Mouse (Mus musculus): ENCODE data around the gene Fsip1. TPM values are rescaled to one million over a fixed set of nuclear protein-coding genes. Genes with fewer than 3 reads are reported as not detected.

Gene Fsip1
- total and polyA plus RNA-seq, 3 experiments: 0.17 to 0.49 (median 0.47) TPM

DNA sequence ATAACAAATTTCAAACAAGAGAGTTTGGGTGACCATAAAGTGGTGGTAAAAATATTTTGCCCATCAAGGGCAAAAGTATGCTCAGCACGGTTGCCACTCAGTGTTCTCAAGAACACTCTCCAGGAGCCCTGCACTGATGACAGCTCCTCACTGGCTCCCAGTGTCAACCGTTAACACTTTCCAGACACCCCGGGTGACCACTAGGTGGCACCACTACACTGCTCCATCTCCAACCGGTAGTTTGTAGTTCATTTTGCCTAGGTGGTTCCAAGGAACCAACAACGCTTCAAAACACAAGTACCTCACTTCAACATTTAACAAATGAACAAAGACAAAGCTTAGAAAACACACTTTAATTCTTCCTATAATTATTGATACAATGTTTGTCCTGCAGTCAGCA, 56.9 kb downstream of the Fsip1 start:
- H3K4me1 ChIP-seq (ENCODE audit: control insufficient read depth in 1 of 2, insufficient read depth in 2 of 2): peaks cover 0 to 7% of the 10 kb centered on the region in 2 experiments; a peak in 2 of 4 replicates
- H3K4me3 ChIP-seq (replicated peaks in 1 of 3; ENCODE audit: low read depth in 2 of 3, low read length in 2 of 3, poor library complexity in 1 of 3): no peak overlapping the region
- in situ Hi-C loops (cut with MboI; ENCODE audit: low pct_ligation_motif_present, low pct_unique_long_range_greater_than_20kb, low sequenced_read_pairs) (no loop called here), dilution Hi-C loops (cut with MboI; ENCODE audit: extremely low pct_ligation_motif_present, extremely low pct_unique_long_range_greater_than_20kb, low sequenced_read_pairs) (no loop called here)
- H3K36me3 ChIP-seq (replicated peaks in 1 of 2; ENCODE audit: control insufficient read depth in 1 of 2, insufficient read depth in 1 of 2, low read length in 1 of 2): no peaks in the 10 kb centered on the region
- peaks cover 2% of the 10 kb centered on the region for H3K9me3 ChIP-seq (replicated peaks; ENCODE audit: low read length)
- no peaks in the 10 kb centered on the region for H3K79me2 ChIP-seq (replicated peaks; ENCODE audit: control insufficient read depth, extremely low read depth, insufficient read depth, poor library complexity, severe bottlenecking)
- DNase-seq (ENCODE audit: extremely low read depth): peak; percentile 83
- H3K27me3 ChIP-seq (replicated peaks): no peaks in the 10 kb centered on the region
- no peak for TF ChIP-seq MAZ (IDR thresholded peaks at IDR 0.05; ENCODE audit: low read depth, low read length)
- TF ChIP-seq HCFC1 (IDR thresholded peaks at IDR 0.05; ENCODE audit: low read depth, low read length): no peak
- TF ChIP-seq CHD2 (IDR thresholded peaks at IDR 0.05; ENCODE audit: low read length): no peak
- no peak for TF ChIP-seq MXI1 (IDR thresholded peaks at IDR 0.05; ENCODE audit: low read depth, low read length)
- no peak for TF ChIP-seq ZC3H11A (IDR thresholded peaks at IDR 0.05; ENCODE audit: low read depth, low read length)
- no peak for TF ChIP-seq ZNF384 (IDR thresholded peaks at IDR 0.05; ENCODE audit: low read depth, low read length)
- no peak for TF ChIP-seq POLR2A (IDR thresholded peaks at IDR 0.05; ENCODE audit: low read depth, low read length)
- TF ChIP-seq SMC3 (IDR thresholded peaks at IDR 0.05; ENCODE audit: low read depth, low read length): peak; percentile 86
- no peak for TF ChIP-seq NRF1 (IDR thresholded peaks at IDR 0.05; ENCODE audit: low read depth, low read length)
- no peak for TF ChIP-seq ZMIZ1 (IDR thresholded peaks at IDR 0.05; ENCODE audit: low read depth, low read length)
- no peak for TF ChIP-seq TBP (conservative IDR thresholded peaks at IDR 0.05; ENCODE audit: low read depth, low read length)
- no peak for TF ChIP-seq TCF12 (IDR thresholded peaks at IDR 0.05; ENCODE audit: low read depth, low read length)
- no peak for TF ChIP-seq RCOR1 (conservative IDR thresholded peaks at IDR 0.05; ENCODE audit: low read depth, low read length)
- no peak for TF ChIP-seq UBTF (IDR thresholded peaks at IDR 0.05; ENCODE audit: low read depth, low read length)
- no peak for TF ChIP-seq MAFK (IDR thresholded peaks at IDR 0.05; ENCODE audit: insufficient replicate concordance, low read length)
- no peak for TF ChIP-seq CHD1 (IDR thresholded peaks at IDR 0.05; ENCODE audit: low read depth, low read length)
- TF ChIP-seq ELF1 (IDR thresholded peaks at IDR 0.05; ENCODE audit: low read depth, low read length): no peak
- no peak for TF ChIP-seq KAT2A (IDR thresholded peaks at IDR 0.05; ENCODE audit: insufficient replicate concordance, low read length)
- TF ChIP-seq RAD21 (IDR thresholded peaks at IDR 0.05; ENCODE audit: low read depth, low read length): peak; percentile 93
- TF ChIP-seq SIN3A (IDR thresholded peaks at IDR 0.05; ENCODE audit: low read length): no peak
- no peak for TF ChIP-seq USF2 (conservative IDR thresholded peaks at IDR 0.05; ENCODE audit: low read depth, low read length)
- TF ChIP-seq CTCF (conservative IDR thresholded peaks at IDR 0.05 in 1 of 2, IDR thresholded peaks at IDR 0.05 in 1 of 2; ENCODE audit: low read depth in 2 of 2, low read length in 2 of 2): peak; percentile 88 to 95
- no peak for TF ChIP-seq BHLHE40 (IDR thresholded peaks at IDR 0.05; ENCODE audit: low read depth, low read length)
- TF ChIP-seq PAX5 (IDR thresholded peaks at IDR 0.05; ENCODE audit: low read length): no peak
- no peak for TF ChIP-seq JUN (IDR thresholded peaks at IDR 0.05; ENCODE audit: insufficient read depth, low read depth, low read length)
- TF ChIP-seq MEF2A (IDR thresholded peaks at IDR 0.05; ENCODE audit: borderline replicate concordance, low read depth, low read length): no peak
- TF ChIP-seq E2F4 (IDR thresholded peaks at IDR 0.05; ENCODE audit: insufficient replicate concordance, low read depth, low read length): no peak
- TF ChIP-seq POLR2AphosphoS2 (IDR thresholded peaks at IDR 0.05; ENCODE audit: low read depth, low read length): no peak
- TF ChIP-seq NELFE (IDR thresholded peaks at IDR 0.05; ENCODE audit: low read depth, low read length): no peak
- TF ChIP-seq EP300 (IDR thresholded peaks at IDR 0.05; ENCODE audit: low read length): no peak
- no peak for TF ChIP-seq ETS1 (conservative IDR thresholded peaks at IDR 0.05; ENCODE audit: low read depth, low read length)
- TF ChIP-seq IRF4 (IDR thresholded peaks at IDR 0.05; ENCODE audit: low read depth, low read length): peak; percentile 64; the same call in 1 of the 2 replicates
- no peak for TF ChIP-seq MYC (IDR thresholded peaks at IDR 0.05; ENCODE audit: low read depth, low read length)
- no peak for TF ChIP-seq MAX (IDR thresholded peaks at IDR 0.05; ENCODE audit: low read length)
- no peak overlapping the region; the same call in 1 of the 2 replicates for H3K9ac ChIP-seq (ENCODE audit: insufficient read depth, low read depth)
- no peak overlapping the region for H3K4me2 ChIP-seq (ENCODE audit: insufficient read depth, low read depth, poor library complexity, severe bottlenecking)
- H3K27ac ChIP-seq (ENCODE audit: insufficient read depth, low read depth): no peak overlapping the region

Data from CH12.LX (cell line).